Mouse (Mus musculus): ENCODE data around the gene Ccdc117. TPM values are rescaled to one million over a fixed set of nuclear protein-coding genes. Genes with fewer than 3 reads are reported as not detected.
A peak's percentile ranks its signal among the peaks of the same experiment; 100 is the strongest.

Gene Ccdc117
- polyA plus RNA-seq, 1 experiment from 2014 or later, result 14.4 TPM

DNA sequence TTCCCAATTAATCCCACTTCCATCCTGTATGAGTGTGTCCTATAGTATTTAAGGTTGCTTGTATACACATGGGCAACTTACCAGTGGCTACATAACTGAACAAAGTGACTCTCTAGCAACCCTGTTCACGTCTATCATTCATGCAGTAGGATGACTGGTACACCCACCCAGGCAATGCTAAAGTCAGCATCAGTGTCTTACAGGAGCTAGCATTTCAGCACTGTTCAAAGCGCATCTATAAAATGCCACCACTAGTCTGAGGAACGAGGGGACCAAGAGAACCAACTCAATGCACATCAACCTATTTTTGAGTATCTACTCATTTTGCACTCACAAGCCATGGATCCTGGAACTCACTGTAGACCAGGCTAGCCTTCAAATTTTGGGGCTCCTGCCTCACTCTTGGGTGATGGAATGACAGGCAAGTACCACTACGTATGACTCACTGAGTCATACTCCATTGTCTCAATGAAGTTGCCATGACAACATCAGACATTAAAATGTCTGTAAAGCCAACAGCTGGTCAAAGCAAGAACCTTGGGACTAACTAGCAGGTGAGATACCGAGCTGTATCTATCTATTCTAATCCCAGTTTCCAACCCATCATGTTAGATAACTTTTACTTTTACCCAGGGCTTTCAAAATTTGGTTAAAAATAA is 14.0 kb downstream of the Ccdc117 start:
- no peak overlapping the region for H3K4me2 ChIP-seq
- H3K9ac ChIP-seq (ENCODE audit: low read depth, low read length), result no peak overlapping the region
- H3K27ac ChIP-seq (ENCODE audit: low read depth, low read length), result no peak overlapping the region
- H3K4me3 ChIP-seq (ENCODE audit: low read depth, low read length), result no peak overlapping the region
- peaks cover 33% of the 10 kb centered on the region for H3K36me3 ChIP-seq (ENCODE audit: control insufficient read depth, insufficient read depth, low read length)
- 84% methylated on average over 5 of the region's 5 CpGs for WGBS (ENCODE audit: insufficient replicate concordance)
- H3K9me3 ChIP-seq (replicated peaks; ENCODE audit: control insufficient read depth, low read length), result no peaks in the 10 kb centered on the region
- H3K4me1 ChIP-seq (ENCODE audit: control insufficient read depth, insufficient read depth, low read length), result peaks cover 3% of the 10 kb centered on the region
- no peak for ATAC-seq (replicated peaks; ENCODE audit: insufficient number of reproducible peaks, low FRiP score, low TSS enrichment)
- H3K27me3 ChIP-seq (ENCODE audit: control insufficient read depth, insufficient read depth, low read length), result no peaks in the 10 kb centered on the region

- ATAC-seq (replicated peaks; ENCODE audit: insufficient number of reproducible peaks, low FRiP score, low TSS enrichment), result no peak
- Histone ChIP-seq H3K4me1 (ENCODE audit: control insufficient read depth, insufficient read depth, low read length) (peaks cover 11% of the 10 kb centered on the region), H3K36me3 (ENCODE audit: control insufficient read depth, insufficient read depth, low read length) (peaks cover 29% of the 10 kb centered on the region), H3K4me3 (ENCODE audit: low read depth, low read length) (no peak overlapping the region), H3K9me3 (replicated peaks; ENCODE audit: control insufficient read depth, low read length) (no peaks in the 10 kb centered on the region), H3K4me2 (no peak overlapping the region), H3K9ac (ENCODE audit: low read depth, low read length) (no peak overlapping the region), H3K27me3 (ENCODE audit: control insufficient read depth, insufficient read depth, low read length) (no peaks in the 10 kb centered on the region), H3K27ac (ENCODE audit: low read depth, low read length) (0 out of 2 replicates have a peak overlapping the region, but pooled peaks have one; percentile 29)
- WGBS (ENCODE audit: insufficient replicate concordance), result 81% methylated on average over 7 of the region's 7 CpGs
These were observed 15.2 kb downstream of the Ccdc117 start for GRCm38 (mm10) chr11:5526573-5527439.

DNA sequence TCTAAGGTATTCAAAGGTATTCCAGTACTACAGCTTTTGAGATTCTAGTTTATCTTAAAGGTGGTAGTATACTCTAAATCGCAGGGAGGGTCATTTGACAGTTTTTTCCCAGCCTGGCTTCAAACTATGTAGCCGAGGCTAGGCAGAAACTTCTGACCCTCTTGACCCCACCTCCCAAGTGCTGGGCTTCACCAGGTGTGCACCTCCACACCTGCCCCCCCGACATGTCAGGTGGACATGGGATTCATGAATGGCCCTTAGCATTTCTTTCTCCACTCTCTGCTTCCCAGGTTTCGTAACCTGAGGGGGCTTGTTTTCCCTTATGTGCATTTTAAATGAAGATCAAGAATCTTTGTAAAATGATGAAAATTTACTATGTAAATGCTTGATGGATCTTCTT is 16.6 kb downstream of the Ccdc117 start:
- Histone ChIP-seq H3K4me2 (no peak overlapping the region), H3K4me3 (ENCODE audit: low read depth, low read length) (no peak overlapping the region), H3K27ac (ENCODE audit: low read depth, low read length) (no peak overlapping the region), H3K27me3 (ENCODE audit: control insufficient read depth, insufficient read depth, low read length) (no peaks in the 10 kb centered on the region), H3K9ac (ENCODE audit: low read depth, low read length) (no peak overlapping the region), H3K36me3 (ENCODE audit: control insufficient read depth, insufficient read depth, low read length) (peaks cover 22% of the 10 kb centered on the region), H3K4me1 (ENCODE audit: control insufficient read depth, insufficient read depth, low read length) (peaks cover 11% of the 10 kb centered on the region), H3K9me3 (replicated peaks; ENCODE audit: control insufficient read depth, low read length) (no peaks in the 10 kb centered on the region)
- no peak for ATAC-seq (replicated peaks; ENCODE audit: insufficient number of reproducible peaks, low FRiP score, low TSS enrichment)
- WGBS (ENCODE audit: insufficient replicate concordance), result 82% methylated on average over 4 of the region's 4 CpGs

DNA sequence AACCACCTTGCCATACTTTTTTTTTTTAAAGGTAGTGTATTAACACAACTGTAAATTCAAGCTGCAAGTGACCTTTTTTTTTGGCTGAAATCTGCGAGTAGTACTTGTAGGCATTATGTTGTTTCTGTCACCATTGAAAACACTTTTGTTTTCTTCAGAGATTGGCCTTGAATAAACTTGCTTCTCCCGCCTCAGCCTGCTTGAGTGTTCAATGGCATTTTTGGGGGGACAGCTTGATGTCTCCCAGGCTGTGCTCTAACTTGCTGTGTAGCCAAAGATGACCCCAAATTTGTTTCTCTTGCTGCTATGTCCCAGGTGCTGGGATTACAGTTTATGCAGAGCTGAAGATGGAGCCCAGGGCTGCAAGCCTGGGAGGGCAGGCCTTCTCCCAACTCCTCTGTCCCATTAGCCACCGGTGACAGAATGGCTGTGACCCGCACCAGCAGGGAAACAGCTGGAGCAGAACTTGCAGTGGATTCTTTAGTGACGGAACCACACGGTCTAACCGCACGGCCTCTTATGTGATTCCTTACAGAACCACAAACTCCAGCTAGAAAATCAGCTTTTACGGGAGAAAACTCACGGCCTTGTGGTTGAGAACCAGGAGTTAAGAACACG is 19.1 kb downstream of the Ccdc117 start:
- Histone ChIP-seq H3K4me2 (peak overlapping the region; percentile 82), H3K4me3 (ENCODE audit: low read depth, low read length) (peak overlapping the region; percentile 99; the same call in 1 of the 2 replicates), H3K9ac (ENCODE audit: low read depth, low read length) (0 out of 2 replicates have a peak overlapping the region, but pooled peaks have one; percentile 34), H3K4me1 (ENCODE audit: control insufficient read depth, insufficient read depth, low read length) (peaks cover 15% of the 10 kb centered on the region), H3K27ac (ENCODE audit: low read depth, low read length) (no peak overlapping the region), H3K9me3 (replicated peaks; ENCODE audit: control insufficient read depth, low read length) (no peaks in the 10 kb centered on the region), H3K27me3 (ENCODE audit: control insufficient read depth, insufficient read depth, low read length) (no peaks in the 10 kb centered on the region), H3K36me3 (ENCODE audit: control insufficient read depth, insufficient read depth, low read length) (peaks cover 22% of the 10 kb centered on the region)
- ATAC-seq (replicated peaks; ENCODE audit: insufficient number of reproducible peaks, low FRiP score, low TSS enrichment), result no peak
- 88% methylated on average over 11 of the region's 11 CpGs for WGBS (ENCODE audit: insufficient replicate concordance)

DNA sequence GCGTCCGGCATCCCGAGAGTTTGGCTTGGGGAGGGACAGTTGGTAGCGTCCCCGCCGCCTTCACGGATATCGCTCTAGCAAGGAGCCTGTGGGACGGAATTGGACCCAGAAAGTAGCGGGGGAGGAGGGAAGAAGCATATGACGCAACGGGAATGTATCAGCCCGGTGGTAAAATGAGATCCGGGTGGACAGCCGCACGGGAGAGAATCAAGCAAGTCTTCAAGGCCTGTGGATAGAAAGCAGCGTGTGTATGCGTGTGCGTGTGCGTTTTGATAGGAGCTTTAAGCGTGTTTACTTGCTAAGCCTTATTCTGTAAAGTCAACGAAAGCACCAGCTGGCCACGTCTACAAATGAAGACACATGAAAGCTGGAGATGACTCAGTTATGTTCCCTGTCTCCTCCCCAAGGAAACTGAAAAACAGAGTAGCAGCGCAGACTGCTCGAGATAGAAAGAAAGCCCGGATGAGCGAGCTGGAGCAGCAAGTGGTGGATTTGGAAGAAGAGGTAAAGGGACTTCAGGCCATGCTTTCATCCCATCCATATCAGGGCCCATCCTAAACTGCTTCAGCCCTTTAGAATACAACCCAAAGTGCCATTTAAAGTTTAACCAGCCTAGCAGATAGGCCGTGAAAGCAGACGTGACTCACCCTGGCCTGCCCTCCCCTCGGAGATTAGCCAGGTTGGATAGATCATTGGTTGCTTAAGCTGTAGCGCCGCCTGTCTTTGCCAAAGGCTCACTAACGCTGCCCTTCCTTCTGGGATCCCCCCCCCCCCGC is 20.3 kb downstream of the Ccdc117 start:
- H3K27ac ChIP-seq (ENCODE audit: low read depth, low read length), result peak overlapping the region; percentile 93
- H3K4me3 ChIP-seq (ENCODE audit: low read depth, low read length), result peak overlapping the region; percentile 99
- H3K4me1 ChIP-seq (ENCODE audit: control insufficient read depth, insufficient read depth, low read length), result peaks cover 15% of the 10 kb centered on the region
- no peaks in the 10 kb centered on the region for H3K27me3 ChIP-seq (ENCODE audit: control insufficient read depth, insufficient read depth, low read length)
- under 1% methylated on average over 34 of the region's 34 CpGs for WGBS (ENCODE audit: insufficient replicate concordance)
- ATAC-seq (replicated peaks; ENCODE audit: insufficient number of reproducible peaks, low FRiP score, low TSS enrichment), result 0 out of 2 replicates have a peak, but pooled peaks have one; percentile 22
- H3K9ac ChIP-seq (ENCODE audit: low read depth, low read length), result peak overlapping the region; percentile 100
- H3K4me2 ChIP-seq, result peak overlapping the region; percentile 82
- H3K36me3 ChIP-seq (ENCODE audit: control insufficient read depth, insufficient read depth, low read length), result peaks cover 22% of the 10 kb centered on the region
- no peaks in the 10 kb centered on the region for H3K9me3 ChIP-seq (replicated peaks; ENCODE audit: control insufficient read depth, low read length)

DNA sequence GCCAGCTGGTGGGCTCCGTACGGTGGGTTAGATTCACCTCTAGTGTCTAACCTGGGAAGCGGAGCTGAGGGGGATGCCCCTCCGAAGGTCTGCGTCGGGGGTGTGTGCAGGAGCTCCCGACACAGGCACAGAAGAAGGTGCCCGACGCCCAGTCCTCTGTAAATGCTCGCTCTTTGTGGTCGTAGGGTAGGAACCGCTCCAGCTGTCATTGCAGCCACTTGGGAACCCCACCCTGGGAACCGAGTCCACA is 20.8 kb downstream of the Ccdc117 start:
- Histone ChIP-seq H3K4me2 (peak overlapping the region; percentile 82), H3K9me3 (replicated peaks; ENCODE audit: control insufficient read depth, low read length) (no peaks in the 10 kb centered on the region), H3K36me3 (ENCODE audit: control insufficient read depth, insufficient read depth, low read length) (peaks cover 22% of the 10 kb centered on the region), H3K27ac (ENCODE audit: low read depth, low read length) (peak overlapping the region; percentile 93), H3K4me3 (ENCODE audit: low read depth, low read length) (peak overlapping the region; percentile 99), H3K9ac (ENCODE audit: low read depth, low read length) (peak overlapping the region; percentile 100), H3K27me3 (ENCODE audit: control insufficient read depth, insufficient read depth, low read length) (no peaks in the 10 kb centered on the region), H3K4me1 (ENCODE audit: control insufficient read depth, insufficient read depth, low read length) (peaks cover 15% of the 10 kb centered on the region)
- under 1% methylated on average over 13 of the region's 13 CpGs for WGBS (ENCODE audit: insufficient replicate concordance)
- peak; percentile 53 for ATAC-seq (replicated peaks; ENCODE audit: insufficient number of reproducible peaks, low FRiP score, low TSS enrichment)

DNA sequence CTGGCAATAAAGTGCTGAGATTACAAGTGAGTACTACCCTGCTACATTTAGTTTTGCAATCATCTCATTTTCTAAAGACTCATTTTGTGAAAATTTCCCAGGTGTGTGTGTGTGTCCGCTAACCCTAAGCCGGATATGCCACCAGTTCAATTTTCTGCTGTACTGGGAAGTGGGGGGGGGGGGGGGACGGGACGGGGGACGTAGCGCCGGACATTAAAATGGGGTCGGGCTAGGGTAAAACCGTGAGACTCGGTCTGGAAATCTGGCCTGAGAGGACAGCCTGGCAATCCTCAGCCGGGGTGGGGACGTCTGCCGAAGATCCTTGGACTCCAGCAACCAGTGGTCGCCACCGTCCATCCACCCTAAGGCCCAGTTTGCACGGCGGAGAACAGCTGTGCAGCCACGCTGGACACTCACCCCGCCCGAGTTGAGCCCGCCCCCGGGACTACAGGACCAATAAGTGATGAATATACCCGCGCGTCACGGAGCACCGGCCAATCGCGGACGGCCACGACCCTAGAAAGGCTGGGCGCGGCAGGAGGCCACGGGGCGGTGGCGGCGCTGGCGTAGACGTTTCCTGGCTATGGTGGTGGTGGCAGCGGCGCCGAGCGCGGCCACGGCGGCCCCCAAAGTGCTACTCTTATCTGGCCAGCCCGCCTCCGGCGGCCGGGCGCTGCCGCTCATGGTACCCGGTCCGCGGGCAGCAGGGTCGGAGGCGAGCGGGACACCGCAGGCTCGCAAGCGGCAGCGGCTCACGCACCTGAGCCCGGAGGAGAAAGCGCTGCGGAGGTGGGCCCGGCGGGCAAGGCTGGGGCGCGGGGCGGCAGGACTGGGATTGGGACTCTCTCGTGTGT is 21.3 kb downstream of the Ccdc117 start, which contains the start of gene Xbp1:
Xbp1 (plus strand) TSS at position 248 of the 854 bp plus-strand sequence.
- peak; percentile 99 for ATAC-seq (replicated peaks; ENCODE audit: insufficient number of reproducible peaks, low FRiP score, low TSS enrichment)
- WGBS (ENCODE audit: insufficient replicate concordance), result under 1% methylated on average over 67 of the region's 72 CpGs

More for the DNA sequence above, 21.3 kb downstream of the Ccdc117 start, which contains the start of gene Xbp1:
- peak within 1 kb of the TSS; percentile 93 for H3K27ac ChIP-seq (ENCODE audit: low read depth, low read length)
- H3K4me3 ChIP-seq (ENCODE audit: low read depth, low read length), result peak within 1 kb of the TSS; percentile 99
- peaks cover 15% of the 10 kb centered on the region for H3K4me1 ChIP-seq (ENCODE audit: control insufficient read depth, insufficient read depth, low read length)
- peak within 1 kb of the TSS; percentile 100 for H3K9ac ChIP-seq (ENCODE audit: low read depth, low read length)
- H3K27me3 ChIP-seq (ENCODE audit: control insufficient read depth, insufficient read depth, low read length), result no peaks in the 10 kb centered on the region
- peaks cover 22% of the 10 kb centered on the region for H3K36me3 ChIP-seq (ENCODE audit: control insufficient read depth, insufficient read depth, low read length)
- H3K9me3 ChIP-seq (replicated peaks; ENCODE audit: control insufficient read depth, low read length), result no peaks in the 10 kb centered on the region
- peak within 1 kb of the TSS; percentile 82 for H3K4me2 ChIP-seq

Data from heart, embryonic 11.5 days (tissue).